Mouse (Mus musculus) common myeloid progenitor, adult 5-6 weeks (primary cell): ENCODE results near the gene Brca1. TPM values are rescaled to one million over a fixed set of nuclear protein-coding genes. Genes with fewer than 3 reads are reported as not detected.
"Not testable (repeated sequence)": the region's sequence is repeated elsewhere in the genome, so short reads cannot be mapped to it uniquely, and the experiment has no call there.

Source experiments
- ATAC-seq: replicated peaks from 2 replicates; pipeline ENCODE4 v1.8.0; 2016; ENCODE audit warnings: low read depth, mild to moderate bottlenecking, moderate TSS enrichment, inconsistent platforms; ENCODE audit not compliant: poor library complexity, severe bottlenecking
- total RNA-seq: library from RNA; stranded (forward); fragments of 200-1000, 187-1606 nt; gene quantifications from 2 replicates; pipeline ENCODE4 v1.2.3, GENCODE M21; 2017

The Brca1 gene
- total RNA-seq, 1 experiment from 2014 or later = 49.1 TPM

DNA sequence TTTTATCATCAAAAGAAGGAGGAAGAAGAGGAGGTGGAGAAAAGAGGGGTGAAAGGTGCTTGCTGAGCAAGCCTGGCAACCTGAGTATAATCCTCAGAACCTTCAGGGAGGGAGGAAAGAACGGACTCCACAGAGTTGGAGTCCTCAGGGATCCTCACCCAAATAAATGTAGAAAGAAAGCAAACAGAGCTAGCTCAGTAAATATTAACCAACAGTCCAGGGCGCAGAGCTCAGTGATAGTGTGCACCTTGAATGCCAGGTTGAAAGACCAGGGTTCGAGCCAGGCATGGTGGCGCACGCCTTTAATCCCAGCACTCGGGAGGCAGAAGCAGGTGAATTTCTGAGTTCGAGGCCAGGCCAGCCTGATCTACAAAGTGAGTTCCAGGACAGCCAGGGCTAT, 96.1 kb downstream of the Brca1 start:
- no peak for ATAC-seq

DNA sequence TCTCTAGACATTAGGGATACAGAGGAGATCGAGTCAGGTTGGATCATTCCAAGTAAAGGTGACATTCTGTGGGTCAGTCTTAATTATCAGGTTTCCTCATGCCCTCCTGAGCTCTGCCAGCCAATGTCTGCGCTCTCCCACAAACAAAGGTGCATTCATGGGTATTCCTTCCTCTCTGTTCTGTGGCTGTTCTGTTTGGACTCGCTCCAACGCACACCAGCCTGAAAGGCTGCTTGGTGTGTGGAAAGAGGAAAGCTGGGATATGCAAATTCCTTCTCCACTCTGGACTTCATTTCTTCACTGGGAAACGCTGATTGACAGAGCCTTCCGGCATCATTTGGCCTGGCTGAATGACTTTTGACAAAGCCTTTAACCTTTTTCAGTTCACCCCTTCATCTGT, 97.1 kb downstream of the Brca1 start:
- no peak for ATAC-seq

DNA sequence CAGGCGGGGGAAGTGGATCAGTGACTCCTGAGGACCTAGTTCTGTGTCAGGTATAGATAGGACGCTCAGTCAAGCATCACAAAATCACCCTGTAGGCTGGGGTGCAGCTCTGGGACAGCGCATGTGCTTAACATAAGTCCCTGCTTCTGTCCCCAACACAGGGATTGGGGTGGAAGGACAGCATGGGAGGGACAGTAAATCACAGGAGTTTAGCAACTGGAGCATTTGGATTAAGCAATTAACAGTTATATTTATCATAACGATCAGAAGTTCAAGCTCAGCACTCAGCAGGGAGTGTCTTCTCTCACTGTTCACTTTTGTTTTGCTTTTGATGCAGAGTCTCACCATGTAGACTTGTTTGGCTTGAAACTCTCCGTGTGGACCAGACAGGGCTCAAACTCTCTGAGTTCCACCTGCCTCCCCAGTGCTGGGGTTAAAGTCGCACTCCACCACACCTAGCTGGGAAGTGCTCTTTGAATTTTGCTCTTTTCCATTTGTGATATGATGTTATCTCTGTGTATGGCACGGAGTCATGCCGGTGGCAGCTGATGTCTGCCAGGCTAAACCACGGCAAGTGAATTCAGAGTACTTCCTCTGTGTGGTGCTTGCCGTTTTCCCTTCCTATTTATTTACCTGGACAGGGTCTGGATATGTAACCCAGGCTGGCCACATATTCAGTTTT, 99.5 kb downstream of the Brca1 start:
- ATAC-seq = no peak

DNA sequence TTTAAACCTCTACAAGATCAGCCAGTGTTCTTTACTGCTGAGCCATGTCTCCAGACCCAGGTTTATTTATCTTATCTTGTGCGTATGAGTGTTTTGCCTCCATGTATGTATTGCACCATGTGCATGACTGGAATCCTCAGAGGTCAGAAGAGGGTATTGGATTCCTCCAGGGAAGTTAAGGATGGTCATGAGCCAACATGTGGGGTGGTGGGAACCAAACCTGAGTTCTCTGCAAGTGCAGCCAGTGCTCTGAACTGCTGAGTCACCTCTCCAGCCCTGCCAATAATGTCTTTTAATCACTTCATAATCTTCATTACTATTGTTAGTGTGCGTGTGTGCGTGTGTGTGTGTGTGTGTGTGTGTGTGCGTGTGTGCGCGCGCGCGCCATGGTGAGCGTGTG, 100.2 kb downstream of the Brca1 start:
- ATAC-seq = no peak

DNA sequence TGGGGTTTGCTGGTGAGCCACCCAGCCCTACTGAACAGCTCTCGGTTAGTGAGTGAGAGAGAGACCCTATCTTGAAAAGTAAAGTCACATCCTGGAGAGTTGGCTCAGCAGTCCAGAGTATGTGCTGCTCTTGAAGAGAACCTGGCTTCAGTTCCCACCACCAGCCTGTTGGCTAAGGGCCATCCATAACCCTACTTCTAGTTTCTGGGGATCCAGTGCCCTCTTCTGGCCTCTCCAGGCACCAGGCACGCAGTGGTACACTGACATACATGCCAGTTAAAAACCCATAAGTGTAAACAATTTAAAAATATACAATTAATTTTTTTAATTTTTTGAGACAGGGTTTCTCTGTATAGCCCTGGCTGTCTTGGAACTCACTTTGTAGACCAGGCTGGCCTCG, 101.4 kb downstream of the Brca1 start:
- no peak for ATAC-seq

- not testable (repeated sequence) for ATAC-seq
Observed at GRCm38 (mm10) chr11:101449596-101449995, 102.2 kb downstream of the Brca1 start.

DNA sequence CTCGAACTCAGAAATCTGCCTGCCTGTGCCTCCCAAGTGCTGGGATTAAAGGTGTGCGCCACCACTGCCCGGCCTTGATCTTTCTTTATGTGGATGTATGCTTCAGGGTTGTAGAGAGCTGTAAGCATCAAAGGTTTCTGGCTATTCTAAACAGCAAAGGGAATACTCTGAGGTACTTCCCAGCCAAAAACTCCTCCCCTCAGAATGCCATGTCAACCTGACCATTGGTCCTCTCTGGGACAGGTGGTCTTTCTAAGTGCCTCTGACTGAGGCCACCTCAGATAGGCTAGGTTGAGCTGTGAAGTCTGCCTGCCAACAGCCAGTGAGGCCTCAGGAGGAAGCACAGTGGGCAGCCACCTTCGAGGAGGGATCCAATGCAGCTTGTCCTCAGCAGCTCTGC, 102.9 kb downstream of the Brca1 start:
- no peak for ATAC-seq

DNA sequence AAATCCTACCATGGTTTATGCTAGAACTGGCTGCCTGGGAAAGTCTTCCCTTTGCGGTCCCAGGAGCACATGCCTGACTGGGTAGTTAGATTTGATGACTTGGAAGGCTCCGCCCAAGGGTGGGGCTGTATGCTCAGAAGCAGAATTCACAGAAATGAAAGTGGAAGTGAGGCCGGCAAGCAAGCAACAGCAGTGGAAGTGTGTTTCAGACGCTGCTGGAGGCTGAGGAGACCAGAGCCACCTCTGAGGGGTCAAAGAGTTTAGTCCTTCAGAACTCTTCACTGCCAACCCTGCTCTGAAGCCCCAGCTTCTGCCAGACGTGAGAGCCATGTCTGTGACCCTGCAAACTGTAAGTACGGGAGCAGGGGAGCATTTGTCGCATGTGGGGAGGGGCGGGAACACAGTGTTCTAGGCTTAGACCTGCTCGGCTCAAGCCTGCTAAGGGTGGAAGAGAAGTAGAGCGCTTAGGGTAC, 103.4 kb downstream of the Brca1 start, which contains the start of gene Ifi35:
TSS of gene Ifi35 (plus strand) at position 134 of the 473 bp plus-strand sequence.
- ATAC-seq = peak; percentile 91

GRCm38 (mm10) chr11:101447786-101448185, 104.0 kb downstream of the Brca1 start:
- no peak for ATAC-seq

DNA sequence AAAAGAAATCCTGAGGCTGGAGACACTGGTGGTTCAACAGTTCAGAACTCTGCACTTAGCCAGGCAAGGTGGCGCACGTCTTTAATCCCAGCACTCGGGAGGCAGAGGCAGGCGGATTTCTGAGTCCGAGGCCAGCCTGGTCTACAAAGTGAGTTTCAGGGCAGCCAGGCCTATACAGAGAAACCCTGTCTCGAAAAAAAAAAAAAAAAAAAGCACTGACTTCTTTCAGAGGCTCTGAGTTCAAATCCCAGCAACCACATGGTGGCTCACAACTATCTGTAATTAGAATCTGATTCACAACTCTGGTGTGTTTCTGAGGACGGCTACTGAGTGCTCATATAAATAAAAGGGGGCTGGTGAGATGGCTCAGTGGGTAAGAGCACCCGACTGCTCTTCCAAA, 104.9 kb downstream of the Brca1 start:
- not testable (repeated sequence) for ATAC-seq

DNA sequence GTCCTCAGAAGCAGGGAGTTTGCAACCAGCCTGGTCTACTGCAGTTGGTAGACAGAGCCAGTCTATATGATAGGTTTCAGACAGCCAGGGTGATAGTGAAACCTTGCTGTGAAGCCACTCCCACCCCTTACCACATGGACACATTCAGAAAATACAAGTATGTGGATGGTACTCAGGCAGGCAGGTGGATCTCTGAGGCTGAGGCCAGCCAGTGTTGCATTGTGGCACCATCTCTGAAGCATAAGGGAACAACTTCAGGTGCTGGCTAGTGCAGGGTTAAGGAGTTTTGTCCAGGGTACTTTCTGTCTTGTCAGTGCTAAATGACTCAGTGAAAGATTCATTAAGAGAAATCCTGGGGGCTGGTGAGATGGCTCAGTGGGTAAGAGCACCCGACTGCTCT, 105.4 kb downstream of the Brca1 start:
- ATAC-seq = no peak

DNA sequence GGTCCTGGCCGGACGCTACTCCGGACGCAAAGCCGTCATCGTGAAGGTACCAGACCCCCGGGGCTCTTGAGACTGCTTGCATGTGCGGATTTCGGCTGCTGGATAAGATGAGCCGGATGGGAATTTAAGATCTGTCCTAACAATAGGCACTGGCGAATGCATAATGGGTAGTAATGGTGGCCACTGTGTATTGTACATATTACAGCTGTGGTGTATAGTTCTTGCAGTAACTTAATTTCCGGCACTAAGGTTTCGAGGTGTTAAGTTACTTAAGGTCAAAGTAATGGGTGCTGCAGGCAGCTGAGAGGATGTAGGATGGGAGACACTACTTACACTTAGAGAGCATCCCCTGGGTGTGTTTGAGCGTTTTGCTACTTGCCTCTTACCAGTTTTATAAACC, 109.0 kb downstream of the Brca1 start:
- ATAC-seq = no peak

DNA sequence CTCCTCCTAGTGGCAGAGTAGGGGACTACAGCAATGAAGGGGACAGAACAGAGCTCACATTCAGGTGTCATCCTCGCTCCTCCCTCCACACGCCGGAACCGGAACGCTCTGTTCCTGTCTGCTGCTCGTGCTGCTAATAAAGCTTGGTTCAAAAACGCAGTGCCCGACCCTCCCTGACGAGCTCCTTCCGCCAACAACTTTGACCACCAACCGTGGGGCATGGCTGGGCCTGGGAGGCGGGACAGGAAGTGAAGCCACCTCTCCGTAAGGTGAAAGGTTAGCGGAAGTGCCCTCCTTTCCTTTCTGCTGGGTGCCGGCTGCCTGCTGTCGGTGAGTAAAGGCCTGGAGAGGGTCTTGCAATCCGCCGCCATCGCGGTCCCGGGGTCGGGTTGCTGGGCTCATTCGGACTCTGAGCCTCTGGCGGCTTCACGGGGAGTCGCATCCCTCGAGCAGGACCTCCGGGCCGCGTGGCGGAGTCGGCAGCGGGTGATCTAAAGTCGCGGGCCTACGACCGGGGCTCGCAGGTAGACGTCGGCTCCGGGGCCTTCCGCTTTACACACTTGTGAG, 109.5 kb downstream of the Brca1 start, which contains the start of gene Rpl27:
TSS of gene Rpl27 (plus strand) at position 172 of the 567 bp plus-strand sequence.
- ATAC-seq = peak; percentile 98

- not testable (repeated sequence) for ATAC-seq
Observed at GRCm38 (mm10) chr11:101441450-101442126, 110.2 kb downstream of the Brca1 start.

Other genes starting within 250 kb of the Brca1 start
- gene Becn1, start 249.7 kb downstream of the Brca1 start, total RNA-seq = 152 and 208 TPM in 2 replicates
- 112 and 153 TPM in 2 replicates for gene Psme3, start 235.7 kb downstream of the Brca1 start, total RNA-seq
- gene Aoc2, start 226.9 kb downstream of the Brca1 start, total RNA-seq = 0.78 and 2.4 TPM in 2 replicates
- under 0.01 and 0.29 TPM in 2 replicates for gene Aoc3, start 221.3 kb downstream of the Brca1 start, total RNA-seq
- not detected in 2 replicates for gene G6pc, start 184.4 kb downstream of the Brca1 start, total RNA-seq
- 51.6 and 69.0 TPM in 2 replicates for gene Aarsd1, start 134.3 kb downstream of the Brca1 start, total RNA-seq
- 1.1 and 17.0 TPM in 2 replicates for gene Gm27029, start 127.2 kb downstream of the Brca1 start, total RNA-seq
- 3.1 and 5.4 TPM in 2 replicates for gene Rundc1, start 126.9 kb downstream of the Brca1 start, total RNA-seq
- gene Ptges3l, start 126.6 kb downstream of the Brca1 start, total RNA-seq = not detected in 2 replicates
- 3,230 and 4,557 TPM in 2 replicates for gene Rpl27, start 109.7 kb downstream of the Brca1 start, total RNA-seq
- 29.9 and 33.1 TPM in 2 replicates for gene Ifi35, start 103.5 kb downstream of the Brca1 start, total RNA-seq
- 2.8 and 3.1 TPM in 2 replicates for gene Rnd2, start 87.0 kb downstream of the Brca1 start, total RNA-seq
- gene Vat1, start 85.7 kb downstream of the Brca1 start, total RNA-seq = 14.4 and 15.5 TPM in 2 replicates
- gene Nbr1, start 194 bp upstream of the Brca1 start, total RNA-seq = 47.1 and 61.9 TPM in 2 replicates
- gene Tmem106a, start 30.3 kb upstream of the Brca1 start, total RNA-seq = 0.50 and 2.9 TPM in 2 replicates
- not detected in 2 replicates for gene Gm11634, start 47.3 kb upstream of the Brca1 start, total RNA-seq
- 11.0 and 14.9 TPM in 2 replicates for gene Rdm1, start 75.2 kb upstream of the Brca1 start, total RNA-seq
- 0.53 and 1.5 TPM in 2 replicates for gene Arl4d, start 113.6 kb upstream of the Brca1 start, total RNA-seq
- gene Dhx8, start 181.0 kb upstream of the Brca1 start, total RNA-seq = 24.9 and 46.5 TPM in 2 replicates
- not detected in 2 replicates for gene Etv4, start 233.4 kb upstream of the Brca1 start, total RNA-seq